Mouse (Mus musculus): ENCODE measurements around the gene Maz. TPM values are rescaled to one million over a fixed set of nuclear protein-coding genes. Genes with fewer than 3 reads are reported as not detected.

The Maz gene
- polyA plus RNA-seq, 2 experiments, result 27.3 to 97.5 TPM

- WGBS (ENCODE audit: insufficient replicate concordance), result 3% methylated on average over 8 of the region's 8 CpGs
- Histone ChIP-seq H3K9ac (replicated peaks) (peak overlapping the region; percentile 32), H3K27me3 (ENCODE audit: control insufficient read depth, insufficient read depth, low read length) (no peaks in the 10 kb centered on the region)
These were observed 51.3 kb downstream of the Maz start for GRCm38 (mm10) chr7:126975493-126975892.

More at GRCm38 (mm10) chr7:126975493-126975892, 51.3 kb downstream of the Maz start:
- ATAC-seq (ENCODE audit: insufficient read depth) (no peak), DNase-seq (ENCODE audit: low read depth in 3 of 3, low spot score in 3 of 3) (no peak)
- Histone ChIP-seq H3K4me2 (ENCODE audit: low read depth) (peak overlapping the region; percentile 77), H3K36me3 (replicated peaks; ENCODE audit: control insufficient read depth, insufficient read depth, low read depth) (peaks cover 22% of the 10 kb centered on the region), H3K4me3 (ENCODE audit: insufficient read depth in 1 of 2, low read depth in 2 of 2, low read length in 2 of 2) (peak overlapping the region; percentile 23 to 70; a peak in 3 of 4 replicates), H3K27ac (no peak overlapping the region; the same call in 1 of the 2 replicates), H3K4me1 (replicated peaks; ENCODE audit: control insufficient read depth in 2 of 2, insufficient read depth in 2 of 2, low read length in 1 of 2) (peaks cover 10 to 12% of the 10 kb centered on the region in 2 experiments), H3K9me3 (ENCODE audit: control insufficient read depth, low read length) (no peaks in the 10 kb centered on the region)
- no peak for TF ChIP-seq EP300 (IDR thresholded peaks at IDR 0.05; ENCODE audit: low read depth)

Small RNA genes lying within 50 kb of the gene (microRNA-seq; reads per million reads assigned to microRNA genes)
- not detected for gene Gm44343

Other genes starting within 250 kb of the Maz start
Only the 30 nearest of the 32 such genes appear.
- gene Ppp4c, start 234.5 kb downstream of the Maz start, polyA plus RNA-seq (2012; rRNA removed), result 81.8 and 83.2 TPM in 2 replicates
- gene Ppp4c, start 234.5 kb downstream of the Maz start, polyA plus RNA-seq (2014; fragmentation: Nextera tagmentation; extraction: Ambion mirVana), result 105 and 117 TPM in 2 replicates
- gene Fam57b, start 229.4 kb downstream of the Maz start, polyA plus RNA-seq (2012; rRNA removed), result 0.19 and 0.24 TPM in 2 replicates
- not detected in 2 replicates for gene Fam57b, start 229.4 kb downstream of the Maz start, polyA plus RNA-seq (2014; fragmentation: Nextera tagmentation; extraction: Ambion mirVana)
- gene 4930451I11Rik, start 195.4 kb downstream of the Maz start, polyA plus RNA-seq (2012; rRNA removed), result not detected in 2 replicates
- gene 4930451I11Rik, start 195.4 kb downstream of the Maz start, polyA plus RNA-seq (2014; fragmentation: Nextera tagmentation; extraction: Ambion mirVana), result not detected in 2 replicates
- 0.02 TPM in 1 of 2 replicates, not detected in the other for gene Doc2a, start 179.6 kb downstream of the Maz start, polyA plus RNA-seq (2012; rRNA removed)
- 0.18 TPM in 1 of 2 replicates, not detected in the other for gene Doc2a, start 179.6 kb downstream of the Maz start, polyA plus RNA-seq (2014; fragmentation: Nextera tagmentation; extraction: Ambion mirVana)
- 24.7 and 58.1 TPM in 2 replicates for gene Hirip3, start 165.1 kb downstream of the Maz start, polyA plus RNA-seq (2012; rRNA removed)
- gene Hirip3, start 165.1 kb downstream of the Maz start, polyA plus RNA-seq (2014; fragmentation: Nextera tagmentation; extraction: Ambion mirVana), result 5.2 and 5.6 TPM in 2 replicates
- 22.7 and 25.1 TPM in 2 replicates for gene Ino80e, start 164.7 kb downstream of the Maz start, polyA plus RNA-seq (2012; rRNA removed)
- 36.6 and 40.6 TPM in 2 replicates for gene Ino80e, start 164.7 kb downstream of the Maz start, polyA plus RNA-seq (2014; fragmentation: Nextera tagmentation; extraction: Ambion mirVana)
- 16.2 and 16.3 TPM in 2 replicates for gene Taok2, start 142.3 kb downstream of the Maz start, polyA plus RNA-seq (2012; rRNA removed)
- gene Taok2, start 142.3 kb downstream of the Maz start, polyA plus RNA-seq (2014; fragmentation: Nextera tagmentation; extraction: Ambion mirVana), result 6.3 and 7.0 TPM in 2 replicates
- gene Tmem219, start 104.1 kb downstream of the Maz start, polyA plus RNA-seq (2012; rRNA removed), result 10.8 and 15.3 TPM in 2 replicates
- gene Tmem219, start 104.1 kb downstream of the Maz start, polyA plus RNA-seq (2014; fragmentation: Nextera tagmentation; extraction: Ambion mirVana), result 15.7 and 17.1 TPM in 2 replicates
- 4.0 and 4.3 TPM in 2 replicates for gene Kctd13, start 98.2 kb downstream of the Maz start, polyA plus RNA-seq (2012; rRNA removed)
- gene Kctd13, start 98.2 kb downstream of the Maz start, polyA plus RNA-seq (2014; fragmentation: Nextera tagmentation; extraction: Ambion mirVana), result 3.0 and 4.8 TPM in 2 replicates
- gene Asphd1, start 77.5 kb downstream of the Maz start, polyA plus RNA-seq (2012; rRNA removed), result 0.04 TPM in 1 of 2 replicates, not detected in the other
- not detected in 2 replicates for gene Asphd1, start 77.5 kb downstream of the Maz start, polyA plus RNA-seq (2014; fragmentation: Nextera tagmentation; extraction: Ambion mirVana)
- 0.19 and 0.40 TPM in 2 replicates for gene Sez6l2, start 76.5 kb downstream of the Maz start, polyA plus RNA-seq (2012; rRNA removed)
- not detected in 2 replicates for gene Sez6l2, start 76.5 kb downstream of the Maz start, polyA plus RNA-seq (2014; fragmentation: Nextera tagmentation; extraction: Ambion mirVana)
- 36.4 and 45.9 TPM in 2 replicates for gene Cdipt, start 51.1 kb downstream of the Maz start, polyA plus RNA-seq (2012; rRNA removed)
- 32.6 and 34.3 TPM in 2 replicates for gene Cdipt, start 51.1 kb downstream of the Maz start, polyA plus RNA-seq (2014; fragmentation: Nextera tagmentation; extraction: Ambion mirVana)
- 0.18 and 0.52 TPM in 2 replicates for gene Cdiptos, start 50.9 kb downstream of the Maz start, polyA plus RNA-seq (2012; rRNA removed)
- 0.20 and 0.64 TPM in 2 replicates for gene Cdiptos, start 50.9 kb downstream of the Maz start, polyA plus RNA-seq (2014; fragmentation: Nextera tagmentation; extraction: Ambion mirVana)
- gene Mvp, start 12.4 kb downstream of the Maz start, polyA plus RNA-seq (2012; rRNA removed), result 3.8 and 4.5 TPM in 2 replicates
- gene Mvp, start 12.4 kb downstream of the Maz start, polyA plus RNA-seq (2014; fragmentation: Nextera tagmentation; extraction: Ambion mirVana), result 5.5 and 5.6 TPM in 2 replicates
- gene Pagr1b, start 10.6 kb downstream of the Maz start, polyA plus RNA-seq (2012; rRNA removed), result 0.10 and 0.30 TPM in 2 replicates
- not detected in 2 replicates for gene Pagr1b, start 10.6 kb downstream of the Maz start, polyA plus RNA-seq (2014; fragmentation: Nextera tagmentation; extraction: Ambion mirVana)
- gene Pagr1a, start 9.7 kb downstream of the Maz start, polyA plus RNA-seq (2012; rRNA removed), result 8.0 and 15.2 TPM in 2 replicates
- gene Pagr1a, start 9.7 kb downstream of the Maz start, polyA plus RNA-seq (2014; fragmentation: Nextera tagmentation; extraction: Ambion mirVana), result 27.3 and 32.2 TPM in 2 replicates
- gene Gm42742, start 5.9 kb downstream of the Maz start, polyA plus RNA-seq (2012; rRNA removed), result 7.5 and 15.7 TPM in 2 replicates
- 1.2 and 8.3 TPM in 2 replicates for gene Gm42742, start 5.9 kb downstream of the Maz start, polyA plus RNA-seq (2014; fragmentation: Nextera tagmentation; extraction: Ambion mirVana)
- 0.08 and 0.55 TPM in 2 replicates for gene Prrt2, start 5.8 kb downstream of the Maz start, polyA plus RNA-seq (2012; rRNA removed)
- gene Prrt2, start 5.8 kb downstream of the Maz start, polyA plus RNA-seq (2014; fragmentation: Nextera tagmentation; extraction: Ambion mirVana), result 0.40 and 0.41 TPM in 2 replicates
- gene Kif22, start 15.4 kb upstream of the Maz start, polyA plus RNA-seq (2012; rRNA removed), result 43.8 and 60.1 TPM in 2 replicates
- 101 and 112 TPM in 2 replicates for gene Kif22, start 15.4 kb upstream of the Maz start, polyA plus RNA-seq (2014; fragmentation: Nextera tagmentation; extraction: Ambion mirVana)
- gene Zg16, start 60.3 kb upstream of the Maz start, polyA plus RNA-seq (2012; rRNA removed), result 0.08 and 0.11 TPM in 2 replicates
- not detected in 2 replicates for gene Zg16, start 60.3 kb upstream of the Maz start, polyA plus RNA-seq (2014; fragmentation: Nextera tagmentation; extraction: Ambion mirVana)
- gene AI467606, start 64.3 kb upstream of the Maz start, polyA plus RNA-seq (2012; rRNA removed), result 5.3 and 6.4 TPM in 2 replicates
- gene AI467606, start 64.3 kb upstream of the Maz start, polyA plus RNA-seq (2014; fragmentation: Nextera tagmentation; extraction: Ambion mirVana), result 7.6 and 8.5 TPM in 2 replicates
- gene Qprt, start 95.2 kb upstream of the Maz start, polyA plus RNA-seq (2012; rRNA removed), result 35.6 and 35.9 TPM in 2 replicates
- gene Qprt, start 95.2 kb upstream of the Maz start, polyA plus RNA-seq (2014; fragmentation: Nextera tagmentation; extraction: Ambion mirVana), result 48.6 and 49.2 TPM in 2 replicates
- gene Spn, start 110.8 kb upstream of the Maz start, polyA plus RNA-seq (2012; rRNA removed), result 8.0 and 10.8 TPM in 2 replicates
- 7.9 and 8.0 TPM in 2 replicates for gene Spn, start 110.8 kb upstream of the Maz start, polyA plus RNA-seq (2014; fragmentation: Nextera tagmentation; extraction: Ambion mirVana)
- gene Cd2bp2, start 169.0 kb upstream of the Maz start, polyA plus RNA-seq (2012; rRNA removed), result 17.6 and 27.6 TPM in 2 replicates
- 17.4 and 18.4 TPM in 2 replicates for gene Cd2bp2, start 169.0 kb upstream of the Maz start, polyA plus RNA-seq (2014; fragmentation: Nextera tagmentation; extraction: Ambion mirVana)
- 12.8 and 15.5 TPM in 2 replicates for gene Tbc1d10b, start 181.4 kb upstream of the Maz start, polyA plus RNA-seq (2012; rRNA removed)
- 10.9 and 13.2 TPM in 2 replicates for gene Tbc1d10b, start 181.4 kb upstream of the Maz start, polyA plus RNA-seq (2014; fragmentation: Nextera tagmentation; extraction: Ambion mirVana)
- 10.6 and 15.6 TPM in 2 replicates for gene Mylpf, start 181.9 kb upstream of the Maz start, polyA plus RNA-seq (2012; rRNA removed)
- gene Mylpf, start 181.9 kb upstream of the Maz start, polyA plus RNA-seq (2014; fragmentation: Nextera tagmentation; extraction: Ambion mirVana), result 31.0 and 31.1 TPM in 2 replicates
- gene Zfp553, start 206.0 kb upstream of the Maz start, polyA plus RNA-seq (2012; rRNA removed), result 3.3 and 3.4 TPM in 2 replicates
- 2.4 and 2.8 TPM in 2 replicates for gene Zfp553, start 206.0 kb upstream of the Maz start, polyA plus RNA-seq (2014; fragmentation: Nextera tagmentation; extraction: Ambion mirVana)
- gene Sept1, start 206.1 kb upstream of the Maz start, polyA plus RNA-seq (2012; rRNA removed), result 10.3 and 16.1 TPM in 2 replicates
- gene Sept1, start 206.1 kb upstream of the Maz start, polyA plus RNA-seq (2014; fragmentation: Nextera tagmentation; extraction: Ambion mirVana), result 7.0 TPM in 2 replicates
- 19.6 and 21.6 TPM in 2 replicates for gene Zfp771, start 217.2 kb upstream of the Maz start, polyA plus RNA-seq (2012; rRNA removed)
- 11.0 TPM in 2 replicates for gene Zfp771, start 217.2 kb upstream of the Maz start, polyA plus RNA-seq (2014; fragmentation: Nextera tagmentation; extraction: Ambion mirVana)
- gene Dctpp1, start 233.7 kb upstream of the Maz start, polyA plus RNA-seq (2012; rRNA removed), result 62.2 and 82.9 TPM in 2 replicates
- gene Dctpp1, start 233.7 kb upstream of the Maz start, polyA plus RNA-seq (2014; fragmentation: Nextera tagmentation; extraction: Ambion mirVana), result 104 and 117 TPM in 2 replicates

All from liver, embryonic 14.5 days (tissue).